Mouse (Mus musculus): ENCODE results near the gene Gm15262. TPM values are rescaled to one million over a fixed set of nuclear protein-coding genes. Genes with fewer than 3 reads are reported as not detected.

The Gm15262 gene
- total RNA-seq (2023) = not detected

DNA sequence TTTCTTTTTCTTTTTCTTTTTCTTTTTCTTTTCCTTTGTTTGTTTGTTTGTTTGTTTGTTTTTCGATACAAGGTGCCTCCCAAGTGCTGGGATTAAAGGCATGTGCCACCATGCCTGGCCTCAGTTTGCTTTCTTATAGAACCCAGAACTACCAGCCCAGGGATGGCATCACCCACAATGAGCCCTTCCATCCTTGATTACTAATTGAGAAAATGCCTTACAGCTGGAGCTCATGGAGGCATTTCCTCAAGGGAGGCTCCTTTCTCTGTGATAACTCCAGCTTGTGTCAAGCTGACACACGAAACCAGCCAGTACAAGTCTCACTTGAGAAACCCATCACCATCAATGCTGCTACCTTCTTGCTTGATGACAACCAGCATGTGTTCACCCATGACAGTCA lies at the start of gene Gm15262:
Gene Gm15262, plus strand, starts transcription at position 301 of the 400 bp plus-strand sequence.

Other genes starting within 250 kb of the Gm15262 start
- gene Scml2, start 170.3 kb upstream of the Gm15262 start, total RNA-seq (2023) = not detected

Data from B cell, adult 67 days (primary cell).